Mouse (Mus musculus) adrenal gland (tissue): Measurements from ENCODE around the gene Wdr1.
"Not testable (repeated sequence)": the region's sequence is repeated elsewhere in the genome, so short reads cannot be mapped to it uniquely, and the experiment has no call there.

ENCODE experiments used
- intact Hi-C: fragments of 180-260 bp; cut with DNase I; formaldehyde crosslinking; loops from one replicate; pipeline ENCODE4 v1.15.1; 2025
- long read RNA-seq, 2 experiments: library from polyadenylated mRNA; unstranded; transcript quantifications; one replicate each; pipeline ENCODE4 v2.0.0; 2020; ENCODE audit warnings: borderline replicate concordance in 1 of 2; ENCODE audit not compliant: insufficient replicate concordance in 1 of 2

Wdr1 gene
- long read RNA-seq, experiment 1, transcript Wdr1-201 (15 exons, 3,089 nt): major isoform, 71 of 81 reads
- long read RNA-seq, experiment 1, partial matches to known transcripts: 2 of 81 reads
- long read RNA-seq, experiment 1, other reads (novel, unspliced or antisense): 7 of 81 reads
- long read RNA-seq, experiment 2, transcript Wdr1-201 (15 exons, 3,089 nt): major isoform, 81 of 98 reads
- long read RNA-seq, experiment 2, partial matches to known transcripts: 11 of 98 reads
- long read RNA-seq, experiment 2, other reads (novel, unspliced or antisense): 3 of 98 reads

- intact Hi-C loops: no loop called here
These were observed at the start of gene Wdr1 for GRCm38 (mm10) chr5:38563121-38563520. TSS of gene Wdr1 (minus strand) at chr5:38563221.

GRCm38 (mm10) chr5:38611118-38611517 is 48.1 kb upstream of the Wdr1 start:
- intact Hi-C loops: no loop called here

- intact Hi-C loops: not testable (repeated sequence)
These were observed 45.2 kb upstream of the Wdr1 start for GRCm38 (mm10) chr5:38608219-38608618.

GRCm38 (mm10) chr5:38598647-38599304 is 35.8 kb upstream of the Wdr1 start:
- intact Hi-C loops: no loop called here

GRCm38 (mm10) chr5:38588924-38589323 is 25.9 kb upstream of the Wdr1 start:
- intact Hi-C loops: no loop called here

GRCm38 (mm10) chr5:38585450-38585849 is 22.4 kb upstream of the Wdr1 start:
- intact Hi-C loops: no loop called here

GRCm38 (mm10) chr5:38583026-38583425 is 20.0 kb upstream of the Wdr1 start:
- intact Hi-C loops: no loop called here

GRCm38 (mm10) chr5:38580703-38581102 is 17.7 kb upstream of the Wdr1 start:
- intact Hi-C loops: loop anchor here (2.0 kb wide), 1 partner anchor 40 kb away; no protein-coding TSS in a partner anchor

GRCm38 (mm10) chr5:38570876-38571275 is 7.9 kb upstream of the Wdr1 start:
- intact Hi-C loops: no loop called here

GRCm38 (mm10) chr5:38568652-38569051 is 5.6 kb upstream of the Wdr1 start:
- intact Hi-C loops: no loop called here

GRCm38 (mm10) chr5:38564831-38565230 is 1.8 kb upstream of the Wdr1 start:
- intact Hi-C loops: no loop called here

GRCm38 (mm10) chr5:38561426-38562024 is 1.5 kb downstream of the Wdr1 start:
- intact Hi-C loops: no loop called here

- intact Hi-C loops: no loop called here
These were observed 2.2 kb downstream of the Wdr1 start for GRCm38 (mm10) chr5:38560586-38561425.

GRCm38 (mm10) chr5:38558831-38559230 is 4.2 kb downstream of the Wdr1 start:
- intact Hi-C loops: no loop called here

- intact Hi-C loops: no loop called here
These were observed 5.2 kb downstream of the Wdr1 start for GRCm38 (mm10) chr5:38557811-38558210.

GRCm38 (mm10) chr5:38556406-38556805 is 6.6 kb downstream of the Wdr1 start:
- intact Hi-C loops: no loop called here

- intact Hi-C loops: no loop called here
These were observed 9.1 kb downstream of the Wdr1 start for GRCm38 (mm10) chr5:38553953-38554352.

- intact Hi-C loops: no loop called here
These were observed 9.5 kb downstream of the Wdr1 start for GRCm38 (mm10) chr5:38553491-38553890.

GRCm38 (mm10) chr5:38552615-38553014 is 10.4 kb downstream of the Wdr1 start:
- intact Hi-C loops: no loop called here

GRCm38 (mm10) chr5:38550221-38550768 is 12.7 kb downstream of the Wdr1 start:
- intact Hi-C loops: no loop called here

- intact Hi-C loops: no loop called here
These were observed 13.5 kb downstream of the Wdr1 start for GRCm38 (mm10) chr5:38549461-38549909.
